ENCODE assay signal across 8 mouse cellular contexts in the genomic region with DNA sequence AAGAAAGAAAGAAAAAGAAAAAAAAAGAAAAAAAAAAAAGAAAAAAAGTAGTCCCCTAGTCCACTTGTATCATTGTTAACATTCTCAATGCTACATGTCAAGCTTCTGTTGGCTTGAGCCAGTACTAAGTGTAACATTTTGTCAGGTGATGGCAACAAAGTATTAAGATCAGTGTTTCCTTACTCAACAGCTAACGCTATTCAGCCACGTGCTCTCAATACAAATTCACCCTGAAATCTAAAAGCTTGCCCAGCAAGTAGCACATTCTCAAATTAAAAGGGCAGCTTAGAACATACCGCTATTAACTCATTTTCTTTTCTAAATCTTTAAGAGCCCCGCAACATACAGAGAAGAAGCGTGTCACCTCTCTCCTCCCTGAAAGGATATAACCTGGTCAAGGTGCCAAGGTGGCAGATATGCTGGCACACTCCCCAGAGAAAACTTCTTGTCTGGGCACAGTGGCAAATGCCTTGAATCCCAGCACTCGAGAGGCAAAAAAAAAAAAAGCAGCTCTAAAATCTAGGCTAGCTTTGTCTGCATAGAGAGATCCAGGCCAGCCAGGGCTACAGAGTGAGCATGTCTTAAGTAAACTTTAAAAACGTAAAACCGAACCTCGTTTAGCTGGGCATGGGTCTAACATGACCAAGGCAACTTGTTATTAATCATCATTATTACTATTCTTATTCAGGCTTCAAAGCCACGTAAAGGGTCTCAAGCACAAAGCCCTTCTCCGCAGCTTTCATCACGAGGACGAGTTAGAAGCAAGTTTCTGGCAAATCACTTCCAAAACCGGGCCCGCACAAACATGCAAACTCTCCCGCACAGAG. TPM values are rescaled to one million over a fixed set of nuclear protein-coding genes. Genes with fewer than 3 reads are reported as not detected.
DNase-seq lines count a peak whose midpoint lies in the region; ATAC-seq and TF ChIP-seq lines count a peak whose summit lies in the region.

No protein-coding gene starts in this region.

- intact Hi-C loops in heart, adult 2 months (cut with DNase I) = loop anchor here (10.0 kb wide), 1 partner anchor 195 kb away; a partner anchor contains a TSS

- H3K79me2 ChIP-seq in heart, adult 2 months (replicated peaks; ENCODE audit: control insufficient read depth, insufficient read depth, low read length) = no peaks in the 10 kb centered on the region

- peak overlapping the region; percentile 90 to 99 for H3K4me3 ChIP-seq in ES-E14 (ENCODE audit: insufficient read depth in 1 of 2, low read depth in 1 of 2, low read length in 2 of 2, poor library complexity in 1 of 2, severe bottlenecking in 1 of 2)
- peak overlapping the region; percentile 95 for H3K4me3 ChIP-seq in heart, adult 2 months
- H3K4me3 ChIP-seq in kidney, embryonic 14.5 days (ENCODE audit: low read length) = peak overlapping the region; percentile 75

- WGBS in heart, adult 2 months = 2% methylated on average over 16 of the region's 16 CpGs
- WGBS in kidney, embryonic 14.5 days = under 1% methylated on average over 16 of the region's 16 CpGs

- DNase-seq in 416B (ENCODE audit: low read depth) (peak; percentile 68), ES-E14 (ENCODE audit: low read depth, low spot score) (no peak)
- peak; percentile 7 for DNase-seq in embryo, embryonic 11 days
- peak; percentile 26 to 57 for DNase-seq in heart, adult 2 months
- DNase-seq in lung, postnatal 14 days = peak; percentile 17
- peak; percentile 46 for DNase-seq in testis, postnatal 10 days (ENCODE audit: low spot score)
- no peak for DNase-seq in layer of hippocampus, postnatal 25 days (ENCODE audit: extremely low spot score in 1 of 2, low spot score in 1 of 2)

- peak overlapping the region; percentile 91 for H3K27ac ChIP-seq in ES-E14 (ENCODE audit: insufficient read depth, low read depth, low read length, poor library complexity, severe bottlenecking)
- H3K27ac ChIP-seq in heart, adult 2 months = peak overlapping the region; percentile 96
- peak overlapping the region; percentile 99 for H3K27ac ChIP-seq in kidney, embryonic 14.5 days (ENCODE audit: low read depth, low read length)

- no peaks in the 10 kb centered on the region for H3K9me3 ChIP-seq in ES-E14 (ENCODE audit: control insufficient read depth, insufficient read depth, low read depth, low read length)
- no peaks in the 10 kb centered on the region for H3K9me3 ChIP-seq in kidney, embryonic 14.5 days (ENCODE audit: control insufficient read depth, low read length)

- TF ChIP-seq CTCF in heart, adult 2 months (IDR thresholded peaks at IDR 0.05) = no peak

- H3K4me2 ChIP-seq in kidney, embryonic 14.5 days (replicated peaks; ENCODE audit: low read depth, low read length) = peak overlapping the region; percentile 69

- no peak for TF ChIP-seq POLR2A in heart, adult 2 months (IDR thresholded peaks at IDR 0.05; ENCODE audit: insufficient read depth, low read depth, low read length)

- no peak for TF ChIP-seq EP300 in heart, adult 2 months (IDR thresholded peaks at IDR 0.05; ENCODE audit: insufficient read depth, low read depth, low read length)

- ATAC-seq in kidney, embryonic 14.5 days (ENCODE audit: low FRiP score, low TSS enrichment) = no peak

- no peaks in the 10 kb centered on the region for H3K27me3 ChIP-seq in heart, adult 2 months (ENCODE audit: control insufficient read depth, insufficient read depth, low read length)
- no peaks in the 10 kb centered on the region for H3K27me3 ChIP-seq in kidney, embryonic 14.5 days (ENCODE audit: control insufficient read depth, insufficient read depth, low read length)

- H3K36me3 ChIP-seq in ES-E14 (ENCODE audit: control insufficient read depth, insufficient read depth, low read length, poor library complexity, severe bottlenecking) = no peaks in the 10 kb centered on the region; the same call in 1 of the 2 replicates
- H3K36me3 ChIP-seq in heart, adult 2 months (ENCODE audit: control insufficient read depth, insufficient read depth, low read length) = peaks cover 10% of the 10 kb centered on the region
- H3K36me3 ChIP-seq in kidney, embryonic 14.5 days (ENCODE audit: control insufficient read depth, insufficient read depth, low read length) = peaks cover 13% of the 10 kb centered on the region; the same call in 1 of the 2 replicates

- no peaks in the 10 kb centered on the region for H3K4me1 ChIP-seq in ES-E14 (ENCODE audit: control insufficient read depth in 2 of 2, insufficient read depth in 2 of 2, low read length in 2 of 2, poor library complexity in 1 of 2)
- peaks cover 4% of the 10 kb centered on the region for H3K4me1 ChIP-seq in heart, adult 2 months (ENCODE audit: control insufficient read depth, insufficient read depth, low read length)
- H3K4me1 ChIP-seq in kidney, embryonic 14.5 days (ENCODE audit: control insufficient read depth, insufficient read depth, low read length) = peaks cover 6% of the 10 kb centered on the region; the same call in 1 of the 2 replicates

- in situ Hi-C loops in ES-E14 (cut with MboI; ENCODE audit: low sequenced_read_pairs in 2 of 2, unreplicated experiment in 2 of 2) = loop anchor here in 1 of 2 experiments (10.0 kb wide), 1 partner anchor 75 kb away; no protein-coding TSS in a partner anchor

- H3K9ac ChIP-seq in ES-E14 (ENCODE audit: insufficient read depth, low read depth, low read length, poor library complexity, severe bottlenecking) = peak overlapping the region; percentile 99
- peak overlapping the region; percentile 84 for H3K9ac ChIP-seq in heart, adult 2 months (ENCODE audit: low read depth, low read length)
- H3K9ac ChIP-seq in kidney, embryonic 14.5 days (ENCODE audit: low read depth, low read length) = peak overlapping the region; percentile 92

TF ChIP-seq in ES-E14, 5 proteins besides CTCF, POLR2A, EP300 and RAD21:
- TF ChIP-seq ZNF384 (IDR thresholded peaks at IDR 0.05; ENCODE audit: low read depth, low read length) (0 out of 2 replicates have a peak, but pooled peaks have one; percentile 7), MAFK (IDR thresholded peaks at IDR 0.05; ENCODE audit: insufficient read depth, low read depth, low read length) (no peak), HCFC1 (IDR thresholded peaks at IDR 0.05; ENCODE audit: borderline replicate concordance, insufficient read depth, low read length) (no peak), CHD2 (IDR thresholded peaks at IDR 0.05; ENCODE audit: low read depth, low read length) (no peak)
TF ChIP-seq in ES-E14: peak in this region for 1.

RNA-seq across cellular contexts. Expression of a gene that starts 0.9 kb away (rescaled TPM):
- total RNA-seq in ES-E14 (2012; rRNA removed) = 13.5 and 21.9 TPM in 2 replicates
- 1 to 10 TPM; 7.9 to 9.7 TPM for total RNA-seq in heart, adult 2 months (2021)
- 1.8 and 3.5 TPM in 2 replicates for polyA plus RNA-seq in heart, adult 2 months (2012; rRNA removed)
- polyA plus RNA-seq in kidney, embryonic 14.5 days (2014; fragmentation: Nextera tagmentation; extraction: Ambion mirVana) = 38.5 and 45.9 TPM in 2 replicates
- total RNA-seq in layer of hippocampus, postnatal 25 days (2021) = 10 to 100 TPM; 10.4 to 11.9 TPM

RNA-seq across cellular contexts. Expression of a gene that starts 7.9 kb away (rescaled TPM):
- 6.5 and 8.2 TPM in 2 replicates for total RNA-seq in ES-E14 (2012; rRNA removed)
- 1 to 10 TPM; 7.3 to 7.9 TPM for total RNA-seq in heart, adult 2 months (2021)
- 4.5 and 7.0 TPM in 2 replicates for polyA plus RNA-seq in heart, adult 2 months (2012; rRNA removed)
- 12.1 and 12.3 TPM in 2 replicates for polyA plus RNA-seq in kidney, embryonic 14.5 days (2014; fragmentation: Nextera tagmentation; extraction: Ambion mirVana)
- total RNA-seq in layer of hippocampus, postnatal 25 days (2021) = 1 to 10 TPM; 6.3 to 6.4 TPM

RNA-seq across cellular contexts. Expression of a gene that starts 36.7 kb away (rescaled TPM):
- 5.6 and 6.3 TPM in 2 replicates for total RNA-seq in ES-E14 (2012; rRNA removed)
- total RNA-seq in heart, adult 2 months (2021) = 1 to 10 TPM; 9.3 to 9.8 TPM
- polyA plus RNA-seq in heart, adult 2 months (2012; rRNA removed) = 2.9 and 4.7 TPM in 2 replicates
- 9.0 and 15.6 TPM in 2 replicates for polyA plus RNA-seq in kidney, embryonic 14.5 days (2014; fragmentation: Nextera tagmentation; extraction: Ambion mirVana)
- total RNA-seq in layer of hippocampus, postnatal 25 days (2021) = 10 to 100 TPM; 42.2 to 45.7 TPM

Comparison
In these comparisons a context has a peak if more than half of its experiments do, and no peak if none do; other contexts are left out.
1. DNase-seq: peak in 416B (single experiment), embryo, embryonic 11 days (single experiment), heart, adult 2 months (2 of 2), lung, postnatal 14 days (single experiment) and testis, postnatal 10 days (single experiment); none in ES-E14 (single experiment) and layer of hippocampus, postnatal 25 days (0 of 2).
2. Peak in every context shown above with its lines, with median percentiles within 50 percentile points of each other: H3K27ac ChIP-seq, H3K4me3 ChIP-seq and H3K9ac ChIP-seq.